Mouse (Mus musculus): Measurements from ENCODE around the gene Ccr8.

DNA sequence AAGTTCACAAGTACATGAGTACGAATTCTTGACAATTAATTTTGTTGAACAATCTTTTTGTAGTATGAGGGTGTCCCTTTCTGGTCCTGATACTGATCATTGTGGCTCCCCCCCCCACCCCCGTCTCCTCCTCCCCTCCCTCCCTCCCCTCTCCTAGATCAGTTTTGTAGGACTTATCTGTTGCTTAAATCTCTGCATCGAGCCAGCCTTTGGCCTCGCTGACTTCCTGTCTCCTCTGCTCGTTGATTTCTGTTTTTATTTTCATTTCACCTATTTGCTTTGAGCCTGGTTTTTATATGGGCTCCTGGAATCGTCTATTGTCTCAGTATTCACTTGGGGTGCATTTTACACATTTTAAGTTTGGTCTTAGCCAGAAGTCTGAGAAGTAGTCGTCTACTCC, 4.0 kb downstream of the Ccr8 start:
- TF ChIP-seq GATA1 (IDR thresholded peaks at IDR 0.05; ENCODE audit: borderline replicate concordance, low read length) (no peak), FLI1 (IDR thresholded peaks at IDR 0.05; ENCODE audit: low read length) (no peak)

All from megakaryocyte, embryonic 14.5 days (primary cell).